Mouse (Mus musculus) kidney, adult 9 months (tissue): Measurements from ENCODE around the gene Timm17a.

Experiments used
- DNase-seq: peaks from one replicate; pipeline ENCODE4 v3.0.0; 2022

The Timm17a gene

GRCm38 (mm10) chr1:135271371-135271770 is 42.2 kb downstream of the Timm17a start:
- DNase-seq: no peak

GRCm38 (mm10) chr1:135267663-135268446 is 45.7 kb downstream of the Timm17a start:
- no peak for DNase-seq

- DNase-seq: peak; percentile 65
Measured at GRCm38 (mm10) chr1:135265834-135266233, 47.7 kb downstream of the Timm17a start.

- no peak for DNase-seq
Measured at GRCm38 (mm10) chr1:135263316-135263715, 50.3 kb downstream of the Timm17a start.

GRCm38 (mm10) chr1:135262329-135262728 is 51.2 kb downstream of the Timm17a start:
- DNase-seq: no peak

- no peak for DNase-seq
Measured at GRCm38 (mm10) chr1:135260931-135261330, 52.6 kb downstream of the Timm17a start.

GRCm38 (mm10) chr1:135259128-135259436 is 54.5 kb downstream of the Timm17a start:
- peak; percentile 89 for DNase-seq

- peak; percentile 99 for DNase-seq
Measured at GRCm38 (mm10) chr1:135258380-135259127, 55.0 kb downstream of the Timm17a start, which contains the start of gene Elf3. Gene Elf3 (minus strand): TSS chr1:135258568.

- peak; percentile 67 for DNase-seq
Measured at GRCm38 (mm10) chr1:135256299-135256698, 57.3 kb downstream of the Timm17a start.

- DNase-seq: no peak
Measured at GRCm38 (mm10) chr1:135252854-135253253, 60.7 kb downstream of the Timm17a start.

- no peak for DNase-seq
Measured at GRCm38 (mm10) chr1:135251405-135251804, 62.2 kb downstream of the Timm17a start.

- DNase-seq: no peak
Measured at GRCm38 (mm10) chr1:135250706-135251105, 62.9 kb downstream of the Timm17a start.

- DNase-seq: peak; percentile 93
Measured at GRCm38 (mm10) chr1:135248434-135248850, 65.1 kb downstream of the Timm17a start.
